Mouse (Mus musculus): ENCODE measurements around the gene Gm20547.

DNA sequence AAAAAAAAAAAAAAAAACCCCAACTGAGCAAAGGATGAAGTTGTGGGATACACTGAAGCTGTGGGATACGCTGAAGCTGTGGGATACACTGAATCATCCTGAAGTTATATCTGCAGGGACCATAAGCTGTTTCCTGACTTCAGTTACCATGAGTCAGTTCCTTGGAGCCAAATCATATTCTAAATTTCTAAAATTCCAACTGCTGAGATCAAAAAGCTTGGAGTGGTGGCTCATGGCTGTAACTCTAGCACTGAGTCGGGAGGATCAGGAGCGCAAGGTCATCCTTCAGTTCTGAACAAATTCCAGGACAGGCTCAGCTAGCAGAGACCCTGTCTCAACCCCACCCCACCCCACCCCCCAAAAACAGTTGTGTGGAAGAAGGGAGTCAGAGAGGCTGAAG, 3.8 kb upstream of the Gm20547 start:
- no peak for TF ChIP-seq CTCF (IDR thresholded peaks at IDR 0.05; ENCODE audit: control insufficient read depth, insufficient read depth, insufficient replicate concordance, low read depth, low read length)
- TF ChIP-seq POLR2A (IDR thresholded peaks at IDR 0.05; ENCODE audit: control insufficient read depth, low read depth, low read length) = no peak

Data from testis, adult 2 months (tissue).